Mouse (Mus musculus): Measurements from ENCODE around the gene Otulin. TPM values are rescaled to one million over a fixed set of nuclear protein-coding genes. Genes with fewer than 3 reads are reported as not detected.

The Otulin gene
- polyA plus RNA-seq, 1 experiment = 36.9 TPM

DNA sequence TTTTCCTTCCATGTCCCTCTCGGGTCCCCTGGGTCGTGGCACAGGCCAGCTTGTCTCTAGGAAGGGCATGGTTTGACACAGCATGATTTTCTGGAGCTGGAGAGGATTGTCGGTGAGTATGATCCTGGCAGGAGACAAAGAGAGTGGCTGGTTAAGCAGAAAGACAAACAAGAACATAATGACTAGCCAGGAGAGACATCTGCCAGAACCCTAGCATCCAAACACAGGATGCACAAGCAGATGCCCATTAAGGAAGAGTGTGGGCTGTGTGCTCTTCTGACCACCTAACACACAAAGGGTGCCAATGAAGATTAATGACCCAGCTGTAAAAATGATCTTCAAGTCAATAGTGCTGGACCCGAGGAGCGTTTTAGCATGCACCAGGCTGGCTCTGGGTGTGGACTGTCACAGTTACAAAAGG, 134.5 kb downstream of the Otulin start:
- Histone ChIP-seq H3K4me3 (no peak overlapping the region), H3K27me3 (ENCODE audit: control insufficient read depth, insufficient read depth, insufficient read length) (no peaks in the 10 kb centered on the region), H3ac (ENCODE audit: control insufficient read depth, insufficient read length) (no peak overlapping the region), H3K4me2 (ENCODE audit: low read depth) (no peak overlapping the region), H3K36me3 (ENCODE audit: control insufficient read depth, insufficient read depth) (peaks cover 6% of the 10 kb centered on the region), H3K79me2 (ENCODE audit: control insufficient read depth, insufficient read depth) (peaks cover 98% of the 10 kb centered on the region)
- TF ChIP-seq POLR2AphosphoS2 (IDR thresholded peaks at IDR 0.05; ENCODE audit: insufficient read length, low read depth) = no peak
- TF ChIP-seq SRF (IDR thresholded peaks at IDR 0.05; ENCODE audit: control insufficient read depth, insufficient read length, low read depth) = no peak
- TF ChIP-seq MAX (IDR thresholded peaks at IDR 0.05; ENCODE audit: low read depth) = no peak
- no peak for TF ChIP-seq TCF12 (IDR thresholded peaks at IDR 0.05; ENCODE audit: insufficient read depth, poor library complexity, severe bottlenecking)
- no peak for TF ChIP-seq MYOD1 (IDR thresholded peaks at IDR 0.05; ENCODE audit: control insufficient read depth in 1 of 3, insufficient read length in 2 of 3, low read depth in 2 of 3)
- TF ChIP-seq CEBPB (IDR thresholded peaks at IDR 0.05; ENCODE audit: insufficient read depth, poor library complexity, severe bottlenecking) = no peak
- TF ChIP-seq MYOG (IDR thresholded peaks at IDR 0.05; ENCODE audit: control insufficient read depth in 1 of 3, insufficient read depth in 1 of 3, insufficient read length in 2 of 3, low read depth in 2 of 3) = no peak
- no peak for TF ChIP-seq TCF3 (IDR thresholded peaks at IDR 0.05; ENCODE audit: insufficient read length, low read depth)
- no peak for TF ChIP-seq E2F4 (IDR thresholded peaks at IDR 0.05; ENCODE audit: insufficient read depth)
- no peak for TF ChIP-seq REST (IDR thresholded peaks at IDR 0.05; ENCODE audit: insufficient read depth, insufficient read length)
- no peak for TF ChIP-seq POLR2A (IDR thresholded peaks at IDR 0.05; ENCODE audit: insufficient read length, low read depth)
- TF ChIP-seq USF1 (IDR thresholded peaks at IDR 0.05; ENCODE audit: low read depth) = no peak

DNA sequence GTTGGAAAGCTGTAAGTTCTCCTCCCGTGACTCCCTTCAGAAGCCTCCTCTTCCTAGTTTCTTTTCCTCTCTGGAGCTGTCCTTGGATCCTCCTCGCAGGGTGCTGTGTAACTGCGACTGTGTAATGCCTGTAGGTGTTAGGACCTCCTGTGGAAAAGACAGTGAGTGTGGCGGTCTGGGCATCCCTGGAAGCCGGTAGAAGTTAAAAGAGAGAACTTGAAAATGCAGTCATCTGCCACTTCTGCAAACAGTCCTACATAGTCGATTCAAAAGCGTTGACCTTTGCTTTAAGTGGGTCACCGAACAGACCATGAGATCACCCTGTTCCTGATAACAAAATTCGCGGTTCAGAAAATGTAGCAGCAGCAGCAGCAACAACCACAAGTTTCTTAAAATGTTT, 137.0 kb downstream of the Otulin start:
- TF ChIP-seq POLR2AphosphoS2 (IDR thresholded peaks at IDR 0.05; ENCODE audit: insufficient read length, low read depth) (no peak), MYOD1 (IDR thresholded peaks at IDR 0.05; ENCODE audit: control insufficient read depth in 1 of 3, insufficient read length in 2 of 3, low read depth in 2 of 3) (no peak), MYOG (IDR thresholded peaks at IDR 0.05; ENCODE audit: control insufficient read depth in 1 of 3, insufficient read depth in 1 of 3, insufficient read length in 2 of 3, low read depth in 2 of 3) (no peak), USF1 (IDR thresholded peaks at IDR 0.05; ENCODE audit: low read depth) (no peak), E2F4 (IDR thresholded peaks at IDR 0.05; ENCODE audit: insufficient read depth) (no peak), MAX (IDR thresholded peaks at IDR 0.05; ENCODE audit: low read depth) (no peak), REST (IDR thresholded peaks at IDR 0.05; ENCODE audit: insufficient read depth, insufficient read length) (no peak)
- H3K79me2 ChIP-seq (ENCODE audit: control insufficient read depth, insufficient read depth) = peaks cover 99% of the 10 kb centered on the region
- H3K27me3 ChIP-seq (ENCODE audit: control insufficient read depth, insufficient read depth, insufficient read length) = no peaks in the 10 kb centered on the region
- no peak overlapping the region for H3K4me3 ChIP-seq
- H3K4me2 ChIP-seq (ENCODE audit: low read depth) = no peak overlapping the region
- H3ac ChIP-seq (ENCODE audit: control insufficient read depth, insufficient read length) = no peak overlapping the region
- H3K36me3 ChIP-seq (ENCODE audit: control insufficient read depth, insufficient read depth) = peaks cover 15% of the 10 kb centered on the region

DNA sequence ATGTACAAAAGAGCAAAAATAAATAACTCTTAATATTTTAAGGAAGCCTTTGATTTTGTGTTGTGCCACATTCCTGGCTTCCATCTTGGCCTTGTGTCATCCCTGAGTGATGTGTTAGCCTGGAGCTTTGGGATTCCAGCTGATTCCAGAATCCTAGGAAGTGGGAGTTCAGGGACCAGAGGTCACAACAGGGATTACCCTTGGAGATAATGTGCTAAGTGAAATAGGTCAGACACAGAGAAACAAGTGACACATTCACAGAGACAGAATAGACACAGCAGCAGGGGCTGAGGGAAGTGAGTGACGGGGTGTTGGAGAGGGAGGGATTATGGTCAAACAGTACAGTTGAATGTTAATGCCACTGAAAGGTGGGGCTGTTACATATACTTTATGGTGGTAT, 137.8 kb downstream of the Otulin start:
- H3K79me2 ChIP-seq (ENCODE audit: control insufficient read depth, insufficient read depth) = peaks cover 99% of the 10 kb centered on the region

More for the DNA sequence above, 137.8 kb downstream of the Otulin start:
- Histone ChIP-seq H3K27me3 (ENCODE audit: control insufficient read depth, insufficient read depth, insufficient read length) (no peaks in the 10 kb centered on the region), H3K4me3 (no peak overlapping the region), H3K4me2 (ENCODE audit: low read depth) (no peak overlapping the region), H3K36me3 (ENCODE audit: control insufficient read depth, insufficient read depth) (peaks cover 15% of the 10 kb centered on the region), H3ac (ENCODE audit: control insufficient read depth, insufficient read length) (no peak overlapping the region)
- no peak for TF ChIP-seq POLR2A (IDR thresholded peaks at IDR 0.05; ENCODE audit: insufficient read length, low read depth)
- TF ChIP-seq POLR2AphosphoS2 (IDR thresholded peaks at IDR 0.05; ENCODE audit: insufficient read length, low read depth) = no peak

Other genes starting within 250 kb of the Otulin start
- gene Ank, start 164.0 kb downstream of the Otulin start, polyA plus RNA-seq (2012; fragmentation: generic; extraction: Trizol) = 103 TPM
- gene Otulinl, start 50.9 kb upstream of the Otulin start, polyA plus RNA-seq (2012; fragmentation: generic; extraction: Trizol) = 0.06 TPM

Data from myocyte (in vitro differentiated cells).